Mouse (Mus musculus) left cerebral cortex, adult 18-20 months (tissue): Measurements from ENCODE around the gene Akt3. TPM values are rescaled to one million over a fixed set of nuclear protein-coding genes. Genes with fewer than 3 reads are reported as not detected.

Experiments
- DNase-seq, 2 experiments: peaks; one replicate each; pipeline ENCODE4 v3.0.0; 2021 to 2022; ENCODE audit warnings: low spot score in 2 of 2, mixed read lengths in 1 of 2
- total RNA-seq, 2 experiments: library from RNA; stranded (reverse); gene quantifications; 2 replicates each; pipeline ENCODE4 v1.2.3; 2021

Gene Akt3
- total RNA-seq, 2 experiments from 2014 or later = 258 to 260 TPM

GRCm38 (mm10) chr1:177013313-177013712 lies 244.7 kb downstream of the Akt3 start:
- no peak for DNase-seq

GRCm38 (mm10) chr1:177012774-177013173 lies 245.2 kb downstream of the Akt3 start:
- DNase-seq = no peak

GRCm38 (mm10) chr1:177011688-177012087 lies 246.3 kb downstream of the Akt3 start:
- DNase-seq = no peak

GRCm38 (mm10) chr1:177010607-177011302 lies 247.2 kb downstream of the Akt3 start:
- no peak for DNase-seq

GRCm38 (mm10) chr1:177010041-177010440 lies 248.0 kb downstream of the Akt3 start:
- no peak for DNase-seq

- no peak for DNase-seq
Observed at GRCm38 (mm10) chr1:177008777-177009176, 249.2 kb downstream of the Akt3 start.

GRCm38 (mm10) chr1:177007405-177007804 lies 250.6 kb downstream of the Akt3 start:
- DNase-seq = no peak

- DNase-seq = no peak
Observed at GRCm38 (mm10) chr1:177004041-177004741, 253.8 kb downstream of the Akt3 start.

GRCm38 (mm10) chr1:177002951-177003350 lies 255.1 kb downstream of the Akt3 start:
- no peak for DNase-seq

- no peak for DNase-seq
Observed at GRCm38 (mm10) chr1:176999011-176999410, 259.0 kb downstream of the Akt3 start.

GRCm38 (mm10) chr1:176997711-176998689 lies 260.0 kb downstream of the Akt3 start:
- no peak for DNase-seq

- DNase-seq = no peak
Observed at GRCm38 (mm10) chr1:176997254-176997653, 260.7 kb downstream of the Akt3 start.

GRCm38 (mm10) chr1:176996630-176997201 lies 261.3 kb downstream of the Akt3 start:
- peak; percentile 50 to 54 for DNase-seq

GRCm38 (mm10) chr1:176996166-176996565 lies 261.8 kb downstream of the Akt3 start:
- no peak for DNase-seq

GRCm38 (mm10) chr1:176995419-176995775 lies 262.6 kb downstream of the Akt3 start:
- DNase-seq = no peak

- DNase-seq = no peak
Observed at GRCm38 (mm10) chr1:176994707-176995418, 263.1 kb downstream of the Akt3 start.

GRCm38 (mm10) chr1:176994087-176994486 lies 263.9 kb downstream of the Akt3 start:
- no peak for DNase-seq

- no peak for DNase-seq
Observed at GRCm38 (mm10) chr1:176993141-176994010, 264.6 kb downstream of the Akt3 start.

GRCm38 (mm10) chr1:176992517-176992916 lies 265.5 kb downstream of the Akt3 start:
- DNase-seq = no peak

GRCm38 (mm10) chr1:176991473-176991872 lies 266.5 kb downstream of the Akt3 start:
- DNase-seq = no peak
